Comparison of ENCODE assay signal across 9 mouse cellular contexts in the genomic region with DNA sequence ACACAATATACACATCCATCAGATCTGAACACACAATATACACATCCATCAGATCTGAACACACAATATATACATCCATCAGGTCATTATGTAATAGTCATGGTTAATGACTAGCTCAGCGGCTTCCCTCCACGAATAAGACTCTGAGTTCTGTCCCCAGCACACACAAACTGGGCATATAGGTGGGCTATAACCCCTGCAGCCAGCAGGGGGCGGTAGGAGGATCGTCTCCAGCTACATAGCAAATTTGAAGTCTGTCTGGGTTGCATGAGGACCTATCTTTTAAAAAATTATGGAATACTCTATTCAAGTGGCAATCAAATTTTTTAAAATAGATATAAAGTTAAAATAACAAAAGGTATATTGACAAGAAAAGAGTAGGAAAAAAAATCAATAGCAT.
A peak's percentile ranks its signal among the peaks of the same experiment; 100 is the strongest.
DNase-seq lines count a peak whose midpoint lies in the region; TF ChIP-seq lines count a peak whose summit lies in the region.
"Had no signal": no experiment of that assay in that cellular context is flagged by ENCODE, and none has a peak within 500 bp of the region (broad histone marks: within the 10 kb centered on the region; RNA-seq: fewer than 3 reads in every experiment).

No protein-coding gene starts in this region.

- no peaks in the 10 kb centered on the region for H3K36me3 ChIP-seq in spleen, adult 2 months (ENCODE audit: control insufficient read depth, insufficient read depth, low read length)
- H3K36me3 ChIP-seq: neural tube, embryonic 13.5 days had no signal

- no peaks in the 10 kb centered on the region for H3K4me1 ChIP-seq in spleen, adult 2 months (ENCODE audit: control insufficient read depth, insufficient read depth, insufficient read length)
- no peaks in the 10 kb centered on the region for H3K4me1 ChIP-seq in cortical plate, adult 2 months (ENCODE audit: control insufficient read depth, insufficient read depth, low read length)
- H3K4me1 ChIP-seq: neural tube, embryonic 13.5 days had no signal

- no peaks in the 10 kb centered on the region for H3K27me3 ChIP-seq in spleen, adult 2 months (ENCODE audit: control insufficient read depth, insufficient read depth, low read length)
- H3K27me3 ChIP-seq: neural tube, embryonic 13.5 days had no signal

- TF ChIP-seq CTCF in spleen, adult 2 months (IDR thresholded peaks at IDR 0.05; ENCODE audit: extremely low read depth, insufficient read depth, insufficient read length, insufficient replicate concordance), result peak; percentile 41; the same call in 1 of the 2 replicates
- TF ChIP-seq CTCF in cortical plate, adult 2 months (IDR thresholded peaks at IDR 0.05; ENCODE audit: extremely low read depth, insufficient read depth, low read length), result peak; percentile 51

- H3K27ac ChIP-seq in spleen, adult 2 months (ENCODE audit: insufficient read depth, low read length), result no peak overlapping the region
- H3K27ac ChIP-seq in cortical plate, adult 2 months (ENCODE audit: insufficient read depth, low read length), result no peak overlapping the region
- H3K27ac ChIP-seq: neural tube, embryonic 13.5 days had no signal

- DNase-seq in heart, adult 11 months, result peak; percentile 71
- no peak for DNase-seq in heart, adult 8-10 months (ENCODE audit: low spot score)
- DNase-seq in spleen, adult 2 months (ENCODE audit: low read depth in 1 of 2, low spot score in 2 of 2), result no peak
- DNase-seq in spleen, postnatal 14 days (ENCODE audit: low spot score in 2 of 2), result no peak
- peak; percentile 26 for DNase-seq in retina, postnatal 1 day
- no peak for DNase-seq in urinary bladder, postnatal 10 days (ENCODE audit: low spot score)
- DNase-seq in adipocyte (ENCODE audit: low spot score), result no peak

- WGBS in spleen, adult 2 months, result 30% methylated on average over 4 of the region's 4 CpGs

- TF ChIP-seq POLR2A in spleen, adult 2 months (IDR thresholded peaks at IDR 0.05; ENCODE audit: low read depth, low read length), result no peak
- TF ChIP-seq POLR2A in cortical plate, adult 2 months (IDR thresholded peaks at IDR 0.05; ENCODE audit: extremely low read depth, insufficient read depth, low read length), result no peak

- H3K4me3 ChIP-seq in spleen, adult 2 months (ENCODE audit: extremely low read depth, insufficient read depth, insufficient read length), result no peak overlapping the region
- H3K4me3 ChIP-seq in cortical plate, adult 2 months (ENCODE audit: insufficient read depth, low read length), result no peak overlapping the region
- H3K4me3 ChIP-seq: neural tube, embryonic 13.5 days had no signal

Comparison
In these comparisons a context has a peak if more than half of its experiments do, and no peak if none do; other contexts are left out.
1. DNase-seq: peak in heart, adult 11 months (single experiment) and retina, postnatal 1 day (single experiment); none in heart, adult 8-10 months (single experiment), spleen, adult 2 months (0 of 2), spleen, postnatal 14 days (0 of 2), urinary bladder, postnatal 10 days (single experiment) and adipocyte (single experiment).